Mouse (Mus musculus) spleen, adult 2 months (tissue): Measurements from ENCODE around the gene Nup37. TPM values are rescaled to one million over a fixed set of nuclear protein-coding genes. Genes with fewer than 3 reads are reported as not detected.

Experiments used
- DNase-seq, 2 experiments: peaks; one replicate each; pipeline versions ENCODE4 v3.0.0 to v3.0.0-alpha.2; 2012 to 2021; ENCODE audit warnings: low spot score in 2 of 2, low read depth in 1 of 2
- H3K27ac ChIP-seq: fragments of 200-500 bp; 2 replicates; pipeline ENCODE4 v1.5.1; 2012; ENCODE audit warnings: low read length, inconsistent platforms; ENCODE audit not compliant: insufficient read depth
- H3K27me3 ChIP-seq: fragments of 200-500 bp; 2 replicates; pipeline ENCODE4 v1.6.1; 2012; ENCODE audit warnings: mild to moderate bottlenecking, moderate library complexity, low read length, inconsistent platforms; ENCODE audit not compliant: control insufficient read depth, insufficient read depth
- H3K36me3 ChIP-seq: fragments of 200-500 bp; 2 replicates; pipeline ENCODE4 v1.6.1; 2012; ENCODE audit warnings: mild to moderate bottlenecking, low read length, inconsistent platforms; ENCODE audit not compliant: control insufficient read depth, insufficient read depth
- H3K4me1 ChIP-seq: fragments of 200-500 bp; 2 replicates; pipeline ENCODE4 v1.6.1; 2011; ENCODE audit warnings: inconsistent platforms; ENCODE audit not compliant: control insufficient read depth, insufficient read depth, insufficient read length
- H3K4me3 ChIP-seq: fragments of 200-500 bp; 2 replicates; pipeline ENCODE4 v1.5.1; 2011; ENCODE audit warnings: mild to moderate bottlenecking, inconsistent platforms; ENCODE audit not compliant: insufficient read depth, insufficient read length; ENCODE audit errors: extremely low read depth
- CTCF ChIP-seq: fragments of 200-500 bp; IDR thresholded peaks from 2 replicates; pipeline ENCODE4 v1.5.1; 2011; ENCODE audit warnings: mild to moderate bottlenecking, inconsistent platforms; ENCODE audit not compliant: insufficient read depth, insufficient read length, insufficient replicate concordance; ENCODE audit errors: extremely low read depth
- POLR2A ChIP-seq: fragments of 200-500 bp; IDR thresholded peaks from 2 replicates; pipeline ENCODE4 v1.6.1; 2011; ENCODE audit warnings: low read depth, low read length, inconsistent platforms
- WGBS: fragments of 180-500 bp; shearing (Covaris S2); methylation state at CpG from one replicate; pipeline ENCODE4 v1.1.7; 2018; 5-methylcytosine and 5-hydroxymethylcytosine counted together
- polyA plus RNA-seq: library from polyadenylated mRNA; depleted of rRNA; stranded (reverse); fragments of >200 nt; gene quantifications from 2 replicates; pipeline ENCODE4 v1.2.3, GENCODE M21; 2012; rRNA removed

Nup37 gene
- polyA plus RNA-seq, 1 experiment: 2.3 TPM

DNA sequence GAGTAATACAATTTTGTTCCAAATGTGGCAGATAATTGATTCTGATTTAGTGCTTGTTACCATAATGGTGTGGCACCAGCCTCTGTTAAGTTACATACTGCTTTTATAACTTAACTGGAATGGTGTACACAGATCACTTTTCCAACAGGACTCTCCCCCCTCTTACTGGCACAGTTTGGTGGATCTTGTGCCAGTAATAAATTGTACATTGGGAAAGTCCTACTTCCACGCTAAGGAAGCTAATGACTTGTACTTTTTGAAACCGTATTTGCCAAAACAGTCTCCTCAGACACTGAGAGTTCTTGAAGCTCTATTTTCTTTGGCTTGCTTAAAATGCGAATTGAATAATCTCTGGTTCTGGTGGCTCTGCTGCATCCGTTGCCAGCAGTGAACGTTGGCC lies 78.6 kb downstream of the Nup37 start:
- Histone ChIP-seq H3K4me1 (no peaks in the 10 kb centered on the region), H3K4me3 (no peak overlapping the region), H3K27ac (no peak overlapping the region), H3K36me3 (peaks cover 12% of the 10 kb centered on the region), H3K27me3 (no peaks in the 10 kb centered on the region)
- WGBS: 91% methylated on average over 5 of the region's 5 CpGs
- TF ChIP-seq CTCF: no peak
- no peak for TF ChIP-seq POLR2A
- no peak for DNase-seq

DNA sequence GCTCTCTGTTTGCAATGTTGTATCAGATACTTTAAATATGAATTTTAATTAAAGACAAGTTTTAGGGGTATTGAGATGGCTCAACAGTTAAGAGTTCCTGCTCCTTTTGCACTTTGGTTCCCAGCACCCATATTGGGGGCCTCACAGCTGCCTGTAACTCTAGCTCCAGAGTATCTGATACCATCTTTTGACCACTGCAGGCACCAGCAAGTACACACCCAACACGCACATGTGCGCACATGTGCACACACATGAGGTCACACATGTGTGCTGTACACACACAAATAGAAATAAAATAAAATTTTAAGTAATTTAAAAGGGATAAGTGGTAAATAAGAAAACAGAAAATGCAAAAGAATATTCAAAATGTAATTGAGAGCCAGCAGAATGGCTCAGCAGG lies 81.2 kb downstream of the Nup37 start:
- no peaks in the 10 kb centered on the region for H3K27me3 ChIP-seq
- no peak for TF ChIP-seq CTCF
- TF ChIP-seq POLR2A: no peak
- 93% methylated on average over 2 of the region's 2 CpGs for WGBS
- H3K4me3 ChIP-seq: no peak overlapping the region
- H3K4me1 ChIP-seq: no peaks in the 10 kb centered on the region
- DNase-seq: no peak
- peaks cover 10% of the 10 kb centered on the region for H3K36me3 ChIP-seq
- H3K27ac ChIP-seq: no peak overlapping the region

Other genes with a start within 250 kb of the Nup37 start
- gene Pmch, start 55.9 kb upstream of the Nup37 start, polyA plus RNA-seq: not detected in 2 replicates
- 0.59 and 0.84 TPM in 2 replicates for gene Parpbp, start 51 bp upstream of the Nup37 start, polyA plus RNA-seq
- gene Washc3, start 54.1 kb downstream of the Nup37 start, polyA plus RNA-seq: 6.0 and 6.9 TPM in 2 replicates
- 13.1 and 20.7 TPM in 2 replicates for gene Dram1, start 232.1 kb downstream of the Nup37 start, polyA plus RNA-seq
- gene Gnptab, start 232.1 kb downstream of the Nup37 start, polyA plus RNA-seq: 6.8 and 8.3 TPM in 2 replicates